Mouse (Mus musculus) megakaryocyte, embryonic 14.5 days (primary cell): Measurements from ENCODE around the gene Rnf43.

ENCODE experiments used
- FLI1 ChIP-seq: IDR thresholded peaks from 2 replicates; pipeline ENCODE4 v1.6.1; 2012; ENCODE audit warnings: low read length, inconsistent platforms, mixed read lengths
- GATA1 ChIP-seq: IDR thresholded peaks from 3 replicates; pipeline ENCODE4 v1.6.1; 2012; ENCODE audit warnings: mixed read lengths, low read length, inconsistent platforms, borderline replicate concordance

DNA sequence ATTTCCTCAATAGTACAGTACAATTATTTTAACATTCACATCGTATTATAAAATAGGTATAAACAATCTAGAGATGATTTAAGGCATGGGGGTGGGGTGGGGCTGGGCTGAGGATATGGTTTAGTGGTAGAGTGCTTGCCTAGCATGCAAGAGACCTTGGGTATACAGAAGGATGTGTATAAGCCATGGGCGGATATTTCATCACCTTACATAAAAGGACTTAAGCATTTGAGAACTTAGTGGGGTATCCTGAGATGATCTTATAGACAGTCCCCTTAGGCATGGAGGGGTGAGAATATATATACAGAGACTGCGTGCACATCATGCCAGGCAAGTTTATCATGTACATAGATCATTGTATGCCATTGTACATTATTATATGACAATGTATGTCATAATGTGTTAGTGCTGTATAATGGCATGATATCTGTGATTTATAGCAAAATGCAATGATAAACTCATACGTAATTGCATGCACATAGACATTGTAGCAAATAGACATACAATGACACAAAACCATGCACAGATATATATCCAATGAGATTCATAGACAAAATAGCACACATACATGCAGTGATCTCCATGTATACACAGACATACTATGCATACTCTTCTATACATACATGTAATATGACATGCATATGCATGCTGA is 96.6 kb downstream of the Rnf43 start:
- no peak for TF ChIP-seq GATA1
- no peak for TF ChIP-seq FLI1
